Mouse (Mus musculus): ENCODE measurements around the gene Sergef. TPM values are rescaled to one million over a fixed set of nuclear protein-coding genes. Genes with fewer than 3 reads are reported as not detected.

The Sergef gene
- polyA plus RNA-seq, 1 experiment from 2014 or later, result 11.6 TPM

GRCm38 (mm10) chr7:46640062-46640461 lies 455 bp upstream of the Sergef start:
- no peak for DNase-seq (ENCODE audit: low spot score)
- Histone ChIP-seq H3K4me2 (ENCODE audit: low read depth, low read length) (peak overlapping the region; percentile 86), H3K27ac (replicated peaks; ENCODE audit: low read depth, low read length) (no peak overlapping the region), H3K4me3 (ENCODE audit: low read depth, low read length) (peak overlapping the region; percentile 69), H3K27me3 (ENCODE audit: control insufficient read depth, insufficient read depth, low read length) (no peaks in the 10 kb centered on the region), H3K9me3 (replicated peaks; ENCODE audit: control insufficient read depth, low read length) (no peaks in the 10 kb centered on the region), H3K4me1 (ENCODE audit: control insufficient read depth, insufficient read depth, low read length) (no peaks in the 10 kb centered on the region), H3K36me3 (replicated peaks; ENCODE audit: control insufficient read depth, insufficient read depth, low read depth, low read length) (no peaks in the 10 kb centered on the region), H3K9ac (replicated peaks; ENCODE audit: low read length) (peak overlapping the region; percentile 72)
- no peak for ATAC-seq (replicated peaks; ENCODE audit: insufficient number of reproducible peaks, low FRiP score, low TSS enrichment, low read depth)
- WGBS, result 23% methylated on average over 17 of the region's 17 CpGs

- Histone ChIP-seq H3K4me1 (ENCODE audit: control insufficient read depth, insufficient read depth, low read length) (no peaks in the 10 kb centered on the region), H3K36me3 (replicated peaks; ENCODE audit: control insufficient read depth, insufficient read depth, low read depth, low read length) (no peaks in the 10 kb centered on the region), H3K9ac (replicated peaks; ENCODE audit: low read length) (peak overlapping the region; percentile 72), H3K4me3 (ENCODE audit: low read depth, low read length) (peak overlapping the region; percentile 69), H3K9me3 (replicated peaks; ENCODE audit: control insufficient read depth, low read length) (no peaks in the 10 kb centered on the region), H3K27ac (replicated peaks; ENCODE audit: low read depth, low read length) (no peak overlapping the region), H3K4me2 (ENCODE audit: low read depth, low read length) (peak overlapping the region; percentile 86), H3K27me3 (ENCODE audit: control insufficient read depth, insufficient read depth, low read length) (no peaks in the 10 kb centered on the region)
- no peak for DNase-seq (ENCODE audit: low spot score)
- 0 out of 2 replicates have a peak, but pooled peaks have one; percentile 12 for ATAC-seq (replicated peaks; ENCODE audit: insufficient number of reproducible peaks, low FRiP score, low TSS enrichment, low read depth)
- 12% methylated on average over 32 of the region's 32 CpGs for WGBS
Measured at GRCm38 (mm10) chr7:46638889-46639691, 517 bp downstream of the Sergef start.

GRCm38 (mm10) chr7:46628375-46628975 lies 11.1 kb downstream of the Sergef start:
- Histone ChIP-seq H3K36me3 (replicated peaks; ENCODE audit: control insufficient read depth, insufficient read depth, low read depth, low read length) (no peaks in the 10 kb centered on the region), H3K9ac (replicated peaks; ENCODE audit: low read length) (no peak overlapping the region), H3K9me3 (replicated peaks; ENCODE audit: control insufficient read depth, low read length) (no peaks in the 10 kb centered on the region), H3K27ac (replicated peaks; ENCODE audit: low read depth, low read length) (no peak overlapping the region), H3K27me3 (ENCODE audit: control insufficient read depth, insufficient read depth, low read length) (no peaks in the 10 kb centered on the region), H3K4me1 (ENCODE audit: control insufficient read depth, insufficient read depth, low read length) (no peaks in the 10 kb centered on the region), H3K4me2 (ENCODE audit: low read depth, low read length) (no peak overlapping the region), H3K4me3 (ENCODE audit: low read depth, low read length) (no peak overlapping the region)
- WGBS, result 82% methylated on average over 8 of the region's 8 CpGs
- DNase-seq (ENCODE audit: low spot score) (no peak), ATAC-seq (replicated peaks; ENCODE audit: insufficient number of reproducible peaks, low FRiP score, low TSS enrichment, low read depth) (no peak)

- H3K27me3 ChIP-seq (ENCODE audit: control insufficient read depth, insufficient read depth, low read length), result no peaks in the 10 kb centered on the region
- no peak overlapping the region for H3K9ac ChIP-seq (replicated peaks; ENCODE audit: low read length)
- no peak for DNase-seq (ENCODE audit: low spot score)
Measured at GRCm38 (mm10) chr7:46623979-46624378, 15.6 kb downstream of the Sergef start.

GRCm38 (mm10) chr7:46618416-46619110 lies 21.0 kb downstream of the Sergef start:
- no peaks in the 10 kb centered on the region for H3K9me3 ChIP-seq (replicated peaks; ENCODE audit: control insufficient read depth, low read length)
- no peak overlapping the region for H3K4me2 ChIP-seq (ENCODE audit: low read depth, low read length)
- H3K4me3 ChIP-seq (ENCODE audit: low read depth, low read length), result no peak overlapping the region
- WGBS, result 93% methylated on average over 23 of the region's 23 CpGs
- DNase-seq (ENCODE audit: low spot score), result no peak
- H3K36me3 ChIP-seq (replicated peaks; ENCODE audit: control insufficient read depth, insufficient read depth, low read depth, low read length), result no peaks in the 10 kb centered on the region
- ATAC-seq (replicated peaks; ENCODE audit: insufficient number of reproducible peaks, low FRiP score, low TSS enrichment, low read depth), result no peak
- H3K27ac ChIP-seq (replicated peaks; ENCODE audit: low read depth, low read length), result no peak overlapping the region
- no peak overlapping the region for H3K9ac ChIP-seq (replicated peaks; ENCODE audit: low read length)
- no peaks in the 10 kb centered on the region for H3K4me1 ChIP-seq (ENCODE audit: control insufficient read depth, insufficient read depth, low read length)
- H3K27me3 ChIP-seq (ENCODE audit: control insufficient read depth, insufficient read depth, low read length), result no peaks in the 10 kb centered on the region

More at GRCm38 (mm10) chr7:46623979-46624378, 15.6 kb downstream of the Sergef start:
- Histone ChIP-seq H3K27ac (replicated peaks; ENCODE audit: low read depth, low read length) (no peak overlapping the region), H3K4me2 (ENCODE audit: low read depth, low read length) (no peak overlapping the region), H3K4me3 (ENCODE audit: low read depth, low read length) (no peak overlapping the region), H3K36me3 (replicated peaks; ENCODE audit: control insufficient read depth, insufficient read depth, low read depth, low read length) (no peaks in the 10 kb centered on the region), H3K4me1 (ENCODE audit: control insufficient read depth, insufficient read depth, low read length) (no peaks in the 10 kb centered on the region), H3K9me3 (replicated peaks; ENCODE audit: control insufficient read depth, low read length) (no peaks in the 10 kb centered on the region)
- WGBS, result 61% methylated on average over 2 of the region's 3 CpGs
- ATAC-seq (replicated peaks; ENCODE audit: insufficient number of reproducible peaks, low FRiP score, low TSS enrichment, low read depth), result no peak

- H3K36me3 ChIP-seq (replicated peaks; ENCODE audit: control insufficient read depth, insufficient read depth, low read depth, low read length), result no peaks in the 10 kb centered on the region
- no peaks in the 10 kb centered on the region for H3K9me3 ChIP-seq (replicated peaks; ENCODE audit: control insufficient read depth, low read length)
- no peak overlapping the region for H3K27ac ChIP-seq (replicated peaks; ENCODE audit: low read depth, low read length)
- DNase-seq (ENCODE audit: low spot score) (no peak), ATAC-seq (replicated peaks; ENCODE audit: insufficient number of reproducible peaks, low FRiP score, low TSS enrichment, low read depth) (no peak)
- H3K27me3 ChIP-seq (ENCODE audit: control insufficient read depth, insufficient read depth, low read length), result no peaks in the 10 kb centered on the region
- no peak overlapping the region for H3K9ac ChIP-seq (replicated peaks; ENCODE audit: low read length)
- no peak overlapping the region for H3K4me2 ChIP-seq (ENCODE audit: low read depth, low read length)
- 88% methylated on average over 7 of the region's 7 CpGs for WGBS
- H3K4me1 ChIP-seq (ENCODE audit: control insufficient read depth, insufficient read depth, low read length), result no peaks in the 10 kb centered on the region
- no peak overlapping the region for H3K4me3 ChIP-seq (ENCODE audit: low read depth, low read length)
Measured at GRCm38 (mm10) chr7:46616429-46617005, 23.1 kb downstream of the Sergef start.

- H3K4me1 ChIP-seq (ENCODE audit: control insufficient read depth, insufficient read depth, low read length), result no peaks in the 10 kb centered on the region
- H3K9me3 ChIP-seq (replicated peaks; ENCODE audit: control insufficient read depth, low read length), result no peaks in the 10 kb centered on the region
- H3K9ac ChIP-seq (replicated peaks; ENCODE audit: low read length), result no peak overlapping the region
- H3K27ac ChIP-seq (replicated peaks; ENCODE audit: low read depth, low read length), result no peak overlapping the region
- ATAC-seq (replicated peaks; ENCODE audit: insufficient number of reproducible peaks, low FRiP score, low TSS enrichment, low read depth) (no peak), DNase-seq (ENCODE audit: low spot score) (peak; percentile 13)
- no peaks in the 10 kb centered on the region for H3K36me3 ChIP-seq (replicated peaks; ENCODE audit: control insufficient read depth, insufficient read depth, low read depth, low read length)
- H3K4me2 ChIP-seq (ENCODE audit: low read depth, low read length), result no peak overlapping the region
- WGBS, result 57% methylated on average over 5 of the region's 5 CpGs
- no peak overlapping the region for H3K4me3 ChIP-seq (ENCODE audit: low read depth, low read length)
- H3K27me3 ChIP-seq (ENCODE audit: control insufficient read depth, insufficient read depth, low read length), result no peaks in the 10 kb centered on the region
Measured at GRCm38 (mm10) chr7:46615256-46615977, 24.2 kb downstream of the Sergef start.

Measured in embryonic facial prominence, embryonic 11.5 days (tissue).